Mouse (Mus musculus) intestine, embryonic 15.5 days (tissue): ENCODE measurements around the gene Fancd2os. TPM values are rescaled to one million over a fixed set of nuclear protein-coding genes. Genes with fewer than 3 reads are reported as not detected.

ENCODE experiments used
- ATAC-seq: fragments of 200-750 bp; cut with Nextera tagmentation; 2 replicates; pipeline ENCODE4 v1.8.0; 2017; ENCODE audit warnings: moderate TSS enrichment, moderate library complexity
- H3K27ac ChIP-seq: fragments of 300-500 bp; sonication (generic); 2 replicates; pipeline ENCODE4 v1.5.1; 2015; ENCODE audit warnings: mild to moderate bottlenecking, inconsistent platforms
- H3K27me3 ChIP-seq: fragments of 300-500 bp; sonication (generic); replicated peaks from 2 replicates; pipeline ENCODE4 v1.6.1; 2015; ENCODE audit warnings: inconsistent platforms
- H3K36me3 ChIP-seq: fragments of 300-500 bp; sonication (generic); 2 replicates; pipeline ENCODE4 v1.6.1; 2015; ENCODE audit warnings: inconsistent platforms
- H3K4me1 ChIP-seq: fragments of 300-500 bp; sonication (generic); replicated peaks from 2 replicates; pipeline ENCODE4 v1.6.1; 2015; ENCODE audit warnings: inconsistent platforms
- H3K4me2 ChIP-seq: fragments of 300-500 bp; sonication (generic); replicated peaks from 2 replicates; pipeline ENCODE4 v1.6.1; 2015; ENCODE audit warnings: mild to moderate bottlenecking, inconsistent platforms
- H3K4me3 ChIP-seq: fragments of 300-500 bp; sonication (generic); replicated peaks from 2 replicates; pipeline ENCODE4 v1.5.1; 2015; ENCODE audit warnings: inconsistent platforms
- H3K9ac ChIP-seq: fragments of 300-500 bp; sonication (generic); 2 replicates; pipeline ENCODE4 v1.6.1; 2015; ENCODE audit warnings: inconsistent platforms
- H3K9me3 ChIP-seq: fragments of 300-500 bp; sonication (generic); 2 replicates; pipeline ENCODE4 v1.6.1; 2016; ENCODE audit warnings: inconsistent platforms
- WGBS: fragments of 180-500 bp; shearing (Covaris S2); methylation state at CpG from one replicate; pipeline ENCODE4 v1.1.7; 2015; 5-methylcytosine and 5-hydroxymethylcytosine counted together
- polyA plus RNA-seq: library from polyadenylated mRNA; unstranded; fragments of >200 nt; fragmentation: Nextera tagmentation; extraction: Ambion mirVana; gene quantifications from 2 replicates; pipeline ENCODE4 v1.2.1, GENCODE M21; 2015

The Fancd2os gene
- polyA plus RNA-seq: 0.13 TPM in 1 of 2 replicates, not detected in the other

DNA sequence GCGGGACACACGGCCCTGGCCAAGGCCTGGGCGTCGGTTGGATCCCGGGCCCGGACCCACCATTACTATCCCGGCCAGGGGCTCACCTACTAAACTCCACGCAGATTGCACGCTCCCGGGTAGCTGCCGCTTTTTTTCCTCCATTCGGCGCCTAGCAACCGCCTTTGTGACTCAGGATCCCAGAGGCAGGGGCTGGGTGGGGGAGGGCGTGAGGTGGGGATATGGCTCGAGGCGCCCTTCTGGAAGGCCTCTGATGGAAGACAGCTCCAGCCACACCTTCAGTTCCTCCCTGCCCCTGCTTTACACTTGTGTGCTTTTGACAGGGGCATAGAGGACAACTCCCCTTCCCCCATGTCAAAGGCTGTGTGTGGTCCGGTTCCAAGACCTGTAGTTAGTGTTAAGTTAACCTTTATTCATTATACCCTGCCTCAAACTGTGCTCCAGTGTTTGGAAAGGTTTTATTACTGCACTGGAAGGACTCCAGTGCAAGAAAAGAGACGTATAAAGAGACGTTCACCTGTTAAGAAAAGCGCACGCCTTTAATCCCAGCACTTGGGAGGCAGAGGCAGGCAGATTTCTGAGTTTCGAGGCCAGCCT, at the start of gene Fancd2os:
Fancd2os (minus strand) TSS at position 173 of the 597 bp plus-strand sequence.
- 0 out of 2 replicates have a peak, but pooled peaks cover 4% of the 10 kb centered on the region for H3K4me1 ChIP-seq
- no peaks in the 10 kb centered on the region for H3K9me3 ChIP-seq
- H3K4me3 ChIP-seq: no peak within 1 kb of the TSS
- peak within 1 kb of the TSS; percentile 15 for H3K4me2 ChIP-seq
- 38% methylated on average over 23 of the region's 23 CpGs for WGBS
- no peaks in the 10 kb centered on the region for H3K36me3 ChIP-seq
- no peaks in the 10 kb centered on the region for H3K27me3 ChIP-seq
- no peak within 1 kb of the TSS for H3K27ac ChIP-seq
- H3K9ac ChIP-seq: 0 out of 2 replicates have a peak within 1 kb of the TSS, but pooled peaks have one; percentile 18
- ATAC-seq: no peak

DNA sequence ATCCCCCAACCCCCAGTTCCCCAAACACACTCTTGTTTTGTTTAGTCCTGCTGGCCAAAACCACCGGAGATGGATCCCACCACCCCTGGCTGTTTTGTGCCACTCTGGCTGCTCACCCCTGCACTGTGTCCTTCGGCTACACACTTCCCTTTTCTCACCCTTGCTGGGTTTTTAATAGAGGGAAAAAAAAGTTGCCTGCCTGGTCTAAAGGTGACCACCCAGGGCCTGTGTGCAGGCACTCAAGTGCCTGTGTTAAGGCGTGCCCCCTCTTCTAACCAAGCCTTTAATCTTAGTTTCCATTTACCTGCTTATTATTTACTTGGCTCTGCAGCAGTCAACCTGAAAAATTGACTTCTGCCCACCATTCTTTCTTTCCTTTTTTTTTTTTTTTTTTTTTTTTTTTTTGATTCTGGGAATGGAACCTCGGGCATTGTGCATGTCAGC, 49.7 kb upstream of the Fancd2os start:
- Histone ChIP-seq H3K27me3 (no peaks in the 10 kb centered on the region), H3K9me3 (no peaks in the 10 kb centered on the region), H3K27ac (no peak overlapping the region), H3K9ac (no peak overlapping the region), H3K4me1 (0 out of 2 replicates have a peak, but pooled peaks cover 2% of the 10 kb centered on the region), H3K4me2 (no peak overlapping the region), H3K36me3 (no peaks in the 10 kb centered on the region), H3K4me3 (no peak overlapping the region)
- WGBS: 84% methylated on average over 4 of the region's 4 CpGs
- no peak for ATAC-seq

- H3K27me3 ChIP-seq: no peaks in the 10 kb centered on the region
- H3K27ac ChIP-seq: no peak overlapping the region
- H3K9me3 ChIP-seq: no peaks in the 10 kb centered on the region
- H3K4me2 ChIP-seq: no peak overlapping the region
- ATAC-seq: no peak
- H3K36me3 ChIP-seq: no peaks in the 10 kb centered on the region
- no peak overlapping the region for H3K9ac ChIP-seq
- H3K4me1 ChIP-seq: 0 out of 2 replicates have a peak, but pooled peaks cover 2% of the 10 kb centered on the region
- H3K4me3 ChIP-seq: no peak overlapping the region
- 82% methylated on average over 7 of the region's 7 CpGs for WGBS
These were observed 49.1 kb upstream of the Fancd2os start for GRCm38 (mm10) chr6:113649346-113650196.

GRCm38 (mm10) chr6:113644808-113645207, 44.3 kb upstream of the Fancd2os start:
- Histone ChIP-seq H3K4me1 (no peaks in the 10 kb centered on the region), H3K36me3 (no peaks in the 10 kb centered on the region), H3K4me3 (no peak overlapping the region), H3K27ac (0 out of 2 replicates have a peak overlapping the region, but pooled peaks have one; percentile 9), H3K9me3 (no peaks in the 10 kb centered on the region), H3K27me3 (no peaks in the 10 kb centered on the region), H3K9ac (no peak overlapping the region), H3K4me2 (no peak overlapping the region)
- ATAC-seq: no peak
- 69% methylated on average over 8 of the region's 8 CpGs for WGBS

DNA sequence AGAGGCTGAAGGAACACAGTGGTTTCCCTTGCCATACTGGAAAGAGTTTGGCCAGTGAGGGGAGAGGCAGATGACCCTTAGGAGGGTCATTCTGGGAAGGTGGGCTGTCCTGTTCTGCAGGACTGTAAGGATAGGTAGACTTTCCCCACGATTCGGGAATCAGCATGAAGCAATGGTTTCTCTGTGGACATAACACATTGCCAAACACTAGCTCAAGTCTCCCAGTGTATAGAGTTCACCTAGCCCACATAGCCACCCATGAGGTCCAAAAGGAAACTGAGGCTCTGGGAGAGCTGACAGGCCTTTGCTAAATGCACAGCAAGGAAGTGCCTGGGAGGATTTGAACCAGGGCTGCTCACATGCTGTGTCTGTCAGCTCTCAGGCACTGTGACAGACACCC, 43.5 kb upstream of the Fancd2os start:
- no peaks in the 10 kb centered on the region for H3K27me3 ChIP-seq
- 94% methylated on average over 2 of the region's 2 CpGs for WGBS
- H3K4me1 ChIP-seq: no peaks in the 10 kb centered on the region
- no peak for ATAC-seq
- no peaks in the 10 kb centered on the region for H3K36me3 ChIP-seq
- no peak overlapping the region for H3K27ac ChIP-seq
- no peak overlapping the region for H3K4me2 ChIP-seq
- no peak overlapping the region for H3K9ac ChIP-seq
- H3K4me3 ChIP-seq: no peak overlapping the region
- no peaks in the 10 kb centered on the region for H3K9me3 ChIP-seq

DNA sequence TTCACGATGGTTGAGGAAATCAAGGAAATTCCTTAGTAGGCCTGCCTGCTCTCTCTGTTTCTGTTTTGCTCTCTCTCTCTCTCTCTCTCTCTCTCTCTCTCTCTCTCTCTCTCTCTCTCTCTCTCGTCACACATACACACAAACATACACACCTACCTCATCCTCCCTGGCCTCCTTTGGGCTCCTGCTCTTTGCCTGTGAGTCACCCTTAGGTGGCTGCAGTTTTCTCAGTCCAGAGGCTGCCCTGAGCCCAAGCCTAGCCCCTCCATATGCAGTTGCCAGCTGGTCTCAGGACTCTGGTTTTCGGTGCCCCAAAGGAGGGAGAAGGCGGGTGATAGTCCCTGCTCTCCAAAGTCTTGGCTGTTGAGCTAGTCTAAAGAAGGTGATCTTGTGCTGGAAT, 42.5 kb upstream of the Fancd2os start:
- Histone ChIP-seq H3K27ac (no peak overlapping the region), H3K36me3 (no peaks in the 10 kb centered on the region), H3K9me3 (no peaks in the 10 kb centered on the region), H3K4me2 (no peak overlapping the region), H3K4me3 (no peak overlapping the region), H3K9ac (no peak overlapping the region), H3K27me3 (no peaks in the 10 kb centered on the region), H3K4me1 (no peaks in the 10 kb centered on the region)
- ATAC-seq: no peak
- 76% methylated on average over 4 of the region's 4 CpGs for WGBS

GRCm38 (mm10) chr6:113642605-113643004, 42.1 kb upstream of the Fancd2os start:
- no peak overlapping the region for H3K9ac ChIP-seq
- H3K9me3 ChIP-seq: no peaks in the 10 kb centered on the region
- H3K4me3 ChIP-seq: no peak overlapping the region
- no peak overlapping the region for H3K4me2 ChIP-seq
- H3K27ac ChIP-seq: no peak overlapping the region
- no peaks in the 10 kb centered on the region for H3K27me3 ChIP-seq
- H3K36me3 ChIP-seq: no peaks in the 10 kb centered on the region
- ATAC-seq: no peak
- WGBS: 77% methylated on average over 8 of the region's 8 CpGs
- no peaks in the 10 kb centered on the region for H3K4me1 ChIP-seq

DNA sequence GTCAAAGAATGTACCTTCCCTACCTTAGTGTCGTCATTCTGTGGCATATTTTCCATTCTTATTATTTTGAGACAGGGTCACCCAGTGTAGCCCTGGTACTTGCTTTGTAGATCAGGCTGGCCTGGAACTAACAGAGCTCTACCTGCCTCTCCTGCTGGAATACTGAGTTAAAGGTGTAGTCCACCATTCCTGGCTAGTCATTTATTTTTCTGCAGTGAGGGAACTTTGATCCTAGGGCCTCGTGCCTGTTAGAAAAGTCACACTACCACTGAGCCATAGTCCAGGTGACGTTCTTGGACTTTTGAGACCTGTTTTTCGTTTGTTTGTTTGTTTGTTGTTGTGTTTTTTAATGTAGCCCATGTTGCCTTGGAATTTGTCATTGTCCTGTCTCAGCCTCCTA, 38.7 kb upstream of the Fancd2os start:
- no peaks in the 10 kb centered on the region for H3K9me3 ChIP-seq
- peak; percentile 37 for ATAC-seq
- H3K27me3 ChIP-seq: no peaks in the 10 kb centered on the region
- no peaks in the 10 kb centered on the region for H3K36me3 ChIP-seq
- H3K4me2 ChIP-seq: peak overlapping the region; percentile 69; the same call in 1 of the 2 replicates
- H3K27ac ChIP-seq: no peak overlapping the region
- no peak overlapping the region for H3K4me3 ChIP-seq
- H3K9ac ChIP-seq: no peak overlapping the region
- 81% methylated on average over 4 of the region's 4 CpGs for WGBS
- H3K4me1 ChIP-seq: no peaks in the 10 kb centered on the region

GRCm38 (mm10) chr6:113638302-113639040, 38.0 kb upstream of the Fancd2os start, which contains the start of gene Irak2:
Gene Irak2 (plus strand): TSS chr6:113638467.
- ATAC-seq: peak; percentile 96
- Histone ChIP-seq H3K4me2 (peak within 1 kb of the TSS; percentile 69), H3K9ac (peak within 1 kb of the TSS; percentile 56), H3K4me3 (peak within 1 kb of the TSS; percentile 52), H3K36me3 (no peaks in the 10 kb centered on the region), H3K27me3 (no peaks in the 10 kb centered on the region), H3K9me3 (no peaks in the 10 kb centered on the region), H3K4me1 (no peaks in the 10 kb centered on the region), H3K27ac (no peak within 1 kb of the TSS; the same call in 1 of the 2 replicates)
- 7% methylated on average over 37 of the region's 37 CpGs for WGBS

DNA sequence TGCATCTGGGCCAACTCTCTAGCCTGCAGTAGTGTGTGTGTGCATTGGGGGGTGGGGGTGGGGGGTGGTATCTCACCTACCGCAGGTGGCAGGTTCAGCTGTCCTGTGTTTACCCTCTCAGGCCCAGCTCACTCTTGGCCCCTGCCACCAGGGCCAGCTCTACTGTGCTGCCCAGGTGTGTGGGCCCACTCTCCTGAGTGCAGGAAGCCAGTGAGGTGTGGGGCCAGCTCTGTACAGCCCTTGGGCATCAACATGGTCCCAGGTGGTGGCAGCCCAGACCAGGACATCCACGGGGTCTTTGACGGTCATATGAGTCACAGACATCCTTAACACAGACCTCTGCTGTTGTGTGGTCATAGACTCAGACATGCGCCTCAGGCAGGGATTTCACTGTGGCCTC, 32.3 kb upstream of the Fancd2os start:
- ATAC-seq: no peak
- Histone ChIP-seq H3K4me1 (no peaks in the 10 kb centered on the region), H3K9ac (no peak overlapping the region), H3K4me3 (no peak overlapping the region), H3K9me3 (no peaks in the 10 kb centered on the region), H3K27ac (no peak overlapping the region), H3K4me2 (no peak overlapping the region), H3K27me3 (no peaks in the 10 kb centered on the region), H3K36me3 (peaks cover 15% of the 10 kb centered on the region)
- 92% methylated on average over 4 of the region's 4 CpGs for WGBS

DNA sequence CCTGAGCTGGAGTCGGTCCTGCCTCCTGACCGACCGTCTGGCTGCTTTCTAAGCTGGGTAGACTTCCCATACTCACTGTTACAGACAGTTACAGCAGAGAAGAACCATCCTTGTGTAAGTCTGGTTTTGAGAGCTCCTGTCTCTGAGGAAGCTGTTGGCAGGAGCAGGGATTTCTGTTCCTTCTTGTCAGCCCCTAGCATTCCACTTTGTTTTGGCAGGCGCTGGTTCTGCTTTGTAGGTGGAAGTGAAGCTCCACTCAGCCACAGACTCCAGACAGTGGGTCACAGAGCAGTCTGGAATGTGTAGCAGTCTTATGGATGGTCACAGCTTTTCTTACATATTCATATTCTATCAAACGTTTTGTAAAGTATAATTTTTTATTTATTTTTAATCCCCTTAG, 29.8 kb upstream of the Fancd2os start:
- H3K36me3 ChIP-seq: peaks cover 16% of the 10 kb centered on the region
- WGBS: 80% methylated on average over 5 of the region's 5 CpGs
- H3K27ac ChIP-seq: no peak overlapping the region

More for the DNA sequence above, 29.8 kb upstream of the Fancd2os start:
- Histone ChIP-seq H3K27me3 (no peaks in the 10 kb centered on the region), H3K9ac (no peak overlapping the region), H3K4me1 (no peaks in the 10 kb centered on the region), H3K4me2 (no peak overlapping the region), H3K9me3 (no peaks in the 10 kb centered on the region), H3K4me3 (no peak overlapping the region)
- no peak for ATAC-seq
